Mouse (Mus musculus) kidney, adult 8-10 months (tissue): ENCODE measurements around the gene Cldn18.
A peak's percentile ranks its signal among the peaks of the same experiment; 100 is the strongest.

Source experiments
- DNase-seq, 2 experiments: peaks; one replicate each; pipeline ENCODE4 v3.0.0; 2022

Gene Cldn18

GRCm38 (mm10) chr9:99681980-99682570 is 35.0 kb downstream of the Cldn18 start:
- no peak for DNase-seq

DNA sequence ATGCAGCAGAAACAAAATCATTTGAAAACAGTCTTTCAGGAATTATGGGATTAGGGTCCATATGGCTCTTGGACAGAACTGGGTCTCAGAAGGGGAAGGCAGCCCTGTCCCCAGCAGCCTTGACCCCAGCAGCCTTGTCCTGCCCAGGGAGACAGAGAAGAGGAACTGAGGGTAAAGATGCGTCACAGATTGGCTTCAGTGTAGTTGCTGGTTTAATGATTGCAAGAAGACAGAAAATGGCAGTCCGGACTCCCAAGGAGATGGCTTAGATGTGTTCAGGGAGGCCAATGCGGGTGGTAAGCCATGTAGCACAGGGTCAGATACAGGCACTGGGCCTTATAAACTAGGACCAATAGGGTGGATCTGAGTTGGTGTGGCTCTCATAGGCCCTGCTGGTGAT is 41.4 kb downstream of the Cldn18 start:
- no peak for DNase-seq

GRCm38 (mm10) chr9:99671603-99672002 is 45.5 kb downstream of the Cldn18 start:
- no peak for DNase-seq

DNA sequence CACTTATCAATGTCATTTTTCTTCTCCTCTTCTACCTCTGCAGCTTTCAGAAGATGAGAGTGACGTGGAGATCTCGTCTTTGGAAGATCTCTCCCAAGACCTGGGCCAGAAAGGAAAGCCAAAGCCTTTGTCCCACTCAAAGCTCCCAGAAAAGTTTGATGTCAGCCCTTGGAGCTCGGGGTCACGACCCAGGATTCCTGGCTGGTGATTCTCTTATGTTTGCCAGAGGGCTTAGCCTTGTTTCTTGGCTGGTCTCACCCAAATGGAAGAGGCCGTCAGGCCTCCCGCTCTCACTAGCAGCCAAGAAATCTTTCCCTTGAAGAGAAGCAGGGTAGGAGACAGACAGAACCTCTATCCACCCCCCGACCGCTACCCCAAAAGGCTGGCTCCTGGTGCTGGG is 49.5 kb downstream of the Cldn18 start:
- DNase-seq, result peak in 1 of 2 experiments; percentile 23

DNA sequence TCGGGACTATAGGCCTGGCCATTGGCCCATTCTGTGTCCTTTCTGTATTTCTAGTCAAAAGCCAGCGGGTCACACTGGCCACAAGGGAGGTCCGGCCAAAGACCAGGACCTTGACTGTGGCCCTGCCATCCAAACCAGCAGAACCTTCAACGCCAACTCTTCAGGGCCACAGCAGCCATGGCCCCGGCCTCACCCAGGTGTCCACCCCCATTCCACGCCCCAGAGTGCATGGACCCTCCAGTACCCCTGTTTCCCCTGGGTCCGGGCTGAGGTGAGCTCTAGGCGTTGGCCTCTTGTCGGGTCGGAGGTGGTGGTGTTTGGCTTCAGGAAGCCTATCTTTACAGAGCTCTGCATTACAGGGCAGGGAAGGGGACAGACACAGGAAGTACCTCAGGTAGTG is 54.2 kb downstream of the Cldn18 start:
- DNase-seq, result no peak

DNA sequence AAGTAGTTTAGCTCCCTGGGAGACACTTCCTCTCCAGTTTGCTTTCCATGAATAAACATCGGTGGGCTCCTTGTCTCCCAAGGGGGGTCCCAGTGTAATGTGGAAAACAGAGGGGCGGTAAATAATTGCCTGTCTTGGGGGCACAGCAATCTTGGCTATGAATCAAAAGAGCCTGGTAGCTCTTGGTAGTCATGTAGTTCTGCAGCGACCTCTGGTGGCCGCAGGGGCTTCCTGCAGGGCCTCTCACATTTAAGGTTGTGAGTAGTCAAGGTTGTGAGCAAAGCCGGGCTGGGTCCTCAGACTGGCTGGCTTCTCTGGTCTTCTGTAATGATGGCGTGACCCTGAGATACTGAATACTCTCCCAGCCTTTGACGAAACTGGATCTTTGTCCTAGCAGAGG is 54.7 kb downstream of the Cldn18 start:
- DNase-seq, result peak; percentile 60 to 78

GRCm38 (mm10) chr9:99661606-99662166 is 55.4 kb downstream of the Cldn18 start:
- peak; percentile 33 to 52 for DNase-seq

GRCm38 (mm10) chr9:99660756-99661155 is 56.3 kb downstream of the Cldn18 start:
- no peak for DNase-seq

- DNase-seq, result no peak
These were observed 71.0 kb downstream of the Cldn18 start for GRCm38 (mm10) chr9:99646102-99646501.

DNA sequence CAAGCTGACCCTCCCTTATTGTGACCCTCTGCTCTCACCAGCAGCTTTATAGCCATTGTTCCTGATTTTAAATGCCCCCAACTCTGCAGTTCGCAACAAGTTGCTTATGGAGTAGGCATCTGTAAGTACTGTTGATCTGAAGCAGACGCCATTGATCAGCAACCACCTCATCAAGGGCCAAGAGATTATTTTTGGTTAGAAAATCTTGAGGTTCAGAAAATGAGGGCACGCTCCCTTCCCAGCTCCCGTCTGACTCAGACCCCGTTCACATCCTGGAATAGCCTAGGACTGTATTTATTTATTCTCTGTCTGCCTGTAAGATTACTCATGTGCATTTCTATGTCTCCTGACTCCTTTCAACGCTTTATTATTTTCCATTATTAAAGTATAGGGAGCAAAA is 71.7 kb downstream of the Cldn18 start:
- DNase-seq, result no peak

GRCm38 (mm10) chr9:99639957-99640356 is 77.1 kb downstream of the Cldn18 start:
- no peak for DNase-seq
